Mouse (Mus musculus) heart, embryonic 14.5 days (tissue): Measurements from ENCODE around the gene Kri1. TPM values are rescaled to one million over a fixed set of nuclear protein-coding genes. Genes with fewer than 3 reads are reported as not detected.
"Not testable (repeated sequence)": the region's sequence is repeated elsewhere in the genome, so short reads cannot be mapped to it uniquely, and the experiment has no call there.

Experiments
- ATAC-seq: fragments of 200-750 bp; cut with Nextera tagmentation; 2 replicates; pipeline ENCODE4 v1.8.0; 2017; ENCODE audit warnings: low read depth, moderate TSS enrichment; ENCODE audit not compliant: insufficient number of reproducible peaks, insufficient read depth, low FRiP score
- H3K27ac ChIP-seq, 2 experiments: fragments of 200-500 bp in 1 of 2; fragments of 300-500 bp in 1 of 2; sonication (generic) in 1 of 2; replicated peaks in 1 of 2; 2 replicates each; pipeline ENCODE4 v1.5.1; 2012 to 2014; ENCODE audit warnings: low read depth in 2 of 2, low read length in 2 of 2, control low read depth in 1 of 2, mild to moderate bottlenecking in 1 of 2, mixed read lengths in 1 of 2; ENCODE audit not compliant: control insufficient read depth in 1 of 2, insufficient read depth in 1 of 2
- H3K27me3 ChIP-seq: fragments of 300-500 bp; sonication (generic); 2 replicates; pipeline ENCODE4 v1.6.1; 2014; ENCODE audit warnings: mild to moderate bottlenecking, low read length, control low read depth; ENCODE audit not compliant: control insufficient read depth, insufficient read depth
- H3K36me3 ChIP-seq: fragments of 300-500 bp; sonication (generic); 2 replicates; pipeline ENCODE4 v1.6.1; 2014; ENCODE audit warnings: mild to moderate bottlenecking, control low read depth, low read length, mixed read lengths; ENCODE audit not compliant: control insufficient read depth, insufficient read depth
- H3K4me1 ChIP-seq, 2 experiments: fragments of 200-500 bp in 1 of 2; fragments of 300-500 bp in 1 of 2; sonication (generic) in 1 of 2; 2 replicates each; pipeline ENCODE4 v1.6.1; 2012 to 2014; ENCODE audit warnings: low read length in 2 of 2, control low read depth in 1 of 2, mixed read lengths in 1 of 2; ENCODE audit not compliant: control insufficient read depth in 2 of 2, insufficient read depth in 2 of 2
- H3K4me2 ChIP-seq: fragments of 300-500 bp; sonication (generic); 2 replicates; pipeline ENCODE4 v1.6.1; 2014; ENCODE audit warnings: mild to moderate bottlenecking, low read length
- H3K4me3 ChIP-seq, 2 experiments: fragments of 200-500 bp in 1 of 2; fragments of 300-500 bp in 1 of 2; sonication (generic) in 1 of 2; 2 replicates each; pipeline ENCODE4 v1.5.1; 2012 to 2014; ENCODE audit warnings: low read length in 2 of 2, mild to moderate bottlenecking in 2 of 2, control low read depth in 1 of 2, low read depth in 1 of 2, moderate library complexity in 1 of 2; ENCODE audit not compliant: control insufficient read depth in 1 of 2, insufficient read depth in 1 of 2
- H3K9ac ChIP-seq: fragments of 300-500 bp; sonication (generic); 2 replicates; pipeline ENCODE4 v1.6.1; 2014; ENCODE audit warnings: mild to moderate bottlenecking, low read length
- H3K9me3 ChIP-seq: fragments of 300-500 bp; sonication (generic); 2 replicates; pipeline ENCODE4 v1.6.1; 2016; ENCODE audit warnings: low read length, control low read depth; ENCODE audit not compliant: control insufficient read depth
- WGBS: fragments of 180-500 bp; shearing (Covaris S2); extraction: QIAGEN DNeasy Blood & Tissue Kit; methylation state at CpG from one replicate; pipeline ENCODE4 v1.1.7; 2014; 5-methylcytosine and 5-hydroxymethylcytosine counted together
- polyA plus RNA-seq: library from polyadenylated mRNA; unstranded; fragments of >200 nt; fragmentation: Nextera tagmentation; extraction: Ambion mirVana; gene quantifications from 2 replicates; pipeline ENCODE4 v1.2.1, GENCODE M21; 2014

Kri1 gene
- polyA plus RNA-seq, 1 experiment from 2014 or later = 12.6 TPM

GRCm38 (mm10) chr9:21265000-21265561 is 22.7 kb downstream of the Kri1 start, which contains the start of gene Atg4d:
TSS of gene Atg4d (plus strand) at chr9:21265293.
- Histone ChIP-seq H3K27me3 (no peaks in the 10 kb centered on the region), H3K4me3 (peak within 1 kb of the TSS; percentile 70 to 86), H3K9ac (peak within 1 kb of the TSS; percentile 91), H3K4me2 (peak within 1 kb of the TSS; percentile 70), H3K27ac (peak within 1 kb of the TSS; percentile 72 to 77), H3K4me1 (peaks cover 7 to 24% of the 10 kb centered on the region in 2 experiments), H3K9me3 (no peaks in the 10 kb centered on the region), H3K36me3 (peaks cover 37% of the 10 kb centered on the region)
- ATAC-seq = peak; percentile 98
- under 1% methylated on average over 49 of the region's 49 CpGs for WGBS

- Histone ChIP-seq H3K9ac (peak overlapping the region; percentile 91), H3K4me3 (peak overlapping the region; percentile 44 to 86), H3K9me3 (no peaks in the 10 kb centered on the region), H3K27ac (peak overlapping the region; percentile 72 to 77), H3K4me2 (peak overlapping the region; percentile 70), H3K36me3 (peaks cover 31% of the 10 kb centered on the region), H3K27me3 (no peaks in the 10 kb centered on the region), H3K4me1 (peaks cover 7 to 24% of the 10 kb centered on the region in 2 experiments)
- 0 out of 2 replicates have a peak, but pooled peaks have one; percentile 2 for ATAC-seq
- 14% methylated on average over 17 of the region's 17 CpGs for WGBS
Measured at GRCm38 (mm10) chr9:21264272-21264999, 23.3 kb downstream of the Kri1 start.

GRCm38 (mm10) chr9:21261831-21262230 is 25.9 kb downstream of the Kri1 start:
- 56% methylated on average over 2 of the region's 2 CpGs for WGBS
- H3K9me3 ChIP-seq = no peaks in the 10 kb centered on the region
- no peak overlapping the region for H3K27ac ChIP-seq
- no peak for ATAC-seq
- H3K4me2 ChIP-seq = no peak overlapping the region
- H3K4me3 ChIP-seq = no peak overlapping the region
- H3K27me3 ChIP-seq = no peaks in the 10 kb centered on the region
- peaks cover 5% of the 10 kb centered on the region for H3K36me3 ChIP-seq
- H3K4me1 ChIP-seq = peaks cover 5 to 17% of the 10 kb centered on the region in 2 experiments
- H3K9ac ChIP-seq = no peak overlapping the region

GRCm38 (mm10) chr9:21260491-21261040 is 27.2 kb downstream of the Kri1 start:
- no peak for ATAC-seq
- WGBS = 81% methylated on average over 6 of the region's 6 CpGs
- no peak overlapping the region for H3K9ac ChIP-seq

GRCm38 (mm10) chr9:21256349-21256748 is 31.4 kb downstream of the Kri1 start:
- H3K9me3 ChIP-seq, H3K27ac ChIP-seq, H3K4me2 ChIP-seq, ATAC-seq, H3K4me3 ChIP-seq, H3K36me3 ChIP-seq, H3K27me3 ChIP-seq, H3K4me1 ChIP-seq, H3K9ac ChIP-seq: not testable (repeated sequence)
- WGBS = 71% methylated on average over 4 of the region's 4 CpGs

More at GRCm38 (mm10) chr9:21260491-21261040, 27.2 kb downstream of the Kri1 start:
- peaks cover 0 to 7% of the 10 kb centered on the region in 2 experiments; a peak in 1 of 4 replicates for H3K4me1 ChIP-seq
- no peak overlapping the region for H3K27ac ChIP-seq
- H3K9me3 ChIP-seq = no peaks in the 10 kb centered on the region
- H3K27me3 ChIP-seq = no peaks in the 10 kb centered on the region
- no peak overlapping the region for H3K4me3 ChIP-seq
- no peaks in the 10 kb centered on the region for H3K36me3 ChIP-seq
- no peak overlapping the region for H3K4me2 ChIP-seq

GRCm38 (mm10) chr9:21254690-21255089 is 33.1 kb downstream of the Kri1 start:
- no peak overlapping the region for H3K4me2 ChIP-seq
- 0 out of 4 replicates have a peak, but pooled peaks cover 0 to 4% of the 10 kb centered on the region in 2 experiments for H3K4me1 ChIP-seq
- H3K27me3 ChIP-seq = peaks cover 22% of the 10 kb centered on the region
- no peaks in the 10 kb centered on the region for H3K36me3 ChIP-seq
- H3K27ac ChIP-seq = no peak overlapping the region
- no peaks in the 10 kb centered on the region for H3K9me3 ChIP-seq
- no peak overlapping the region for H3K4me3 ChIP-seq
- no peak for ATAC-seq
- no peak overlapping the region for H3K9ac ChIP-seq

GRCm38 (mm10) chr9:21251116-21251735 is 36.5 kb downstream of the Kri1 start:
- Histone ChIP-seq H3K9me3 (no peaks in the 10 kb centered on the region), H3K4me3 (no peak overlapping the region), H3K27ac (no peak overlapping the region), H3K36me3 (no peaks in the 10 kb centered on the region), H3K9ac (no peak overlapping the region), H3K27me3 (peaks cover 52% of the 10 kb centered on the region), H3K4me1 (0 out of 4 replicates have a peak, but pooled peaks cover 0 to 10% of the 10 kb centered on the region in 2 experiments), H3K4me2 (no peak overlapping the region)
- ATAC-seq = no peak
- 58% methylated on average over 13 of the region's 13 CpGs for WGBS
